Mouse (Mus musculus) embryonic facial prominence, embryonic 12.5 days (tissue): ENCODE results near the gene Sgsm1. TPM values are rescaled to one million over a fixed set of nuclear protein-coding genes. Genes with fewer than 3 reads are reported as not detected.

Experiments used
- ATAC-seq: fragments of 200-750 bp; cut with Nextera tagmentation; 2 replicates; pipeline ENCODE4 v1.8.0; 2017; ENCODE audit not compliant: insufficient number of reproducible peaks, insufficient read depth, low FRiP score, low TSS enrichment
- H3K27ac ChIP-seq: fragments of 300-500 bp; sonication (generic); 2 replicates; pipeline ENCODE4 v1.5.1; 2016; ENCODE audit warnings: mild to moderate bottlenecking
- H3K27me3 ChIP-seq: fragments of 300-500 bp; sonication (generic); 2 replicates; pipeline ENCODE4 v1.6.1; 2016; ENCODE audit warnings: mild to moderate bottlenecking, moderate library complexity
- H3K36me3 ChIP-seq: fragments of 300-500 bp; sonication (generic); 2 replicates; pipeline ENCODE4 v1.6.1; 2016; ENCODE audit warnings: mild to moderate bottlenecking
- H3K4me1 ChIP-seq: fragments of 300-500 bp; sonication (generic); 2 replicates; pipeline ENCODE4 v1.6.1; 2016
- H3K4me2 ChIP-seq: fragments of 300-500 bp; sonication (generic); replicated peaks from 2 replicates; pipeline ENCODE4 v1.6.1; 2016; ENCODE audit warnings: mild to moderate bottlenecking, moderate library complexity
- H3K4me3 ChIP-seq: fragments of 300-500 bp; sonication (generic); 2 replicates; pipeline ENCODE4 v1.5.1; 2016; ENCODE audit warnings: mild to moderate bottlenecking
- H3K9ac ChIP-seq: fragments of 300-500 bp; sonication (generic); 2 replicates; pipeline ENCODE4 v1.6.1; 2016; ENCODE audit warnings: mild to moderate bottlenecking, moderate library complexity
- H3K9me3 ChIP-seq: fragments of 300-500 bp; sonication (generic); 2 replicates; pipeline ENCODE4 v1.6.1; 2016; ENCODE audit warnings: mild to moderate bottlenecking, moderate library complexity
- WGBS: fragments of 180-500 bp; shearing (Covaris S2); methylation state at CpG from one replicate; pipeline ENCODE4 v1.1.7; 2016; 5-methylcytosine and 5-hydroxymethylcytosine counted together
- polyA plus RNA-seq: library from polyadenylated mRNA; unstranded; fragments of >200 nt; fragmentation: Nextera tagmentation; extraction: Ambion mirVana; gene quantifications from 2 replicates; pipeline ENCODE4 v1.2.1, GENCODE M21; 2016

Gene Sgsm1
- polyA plus RNA-seq, 1 experiment from 2014 or later = 5.6 TPM

DNA sequence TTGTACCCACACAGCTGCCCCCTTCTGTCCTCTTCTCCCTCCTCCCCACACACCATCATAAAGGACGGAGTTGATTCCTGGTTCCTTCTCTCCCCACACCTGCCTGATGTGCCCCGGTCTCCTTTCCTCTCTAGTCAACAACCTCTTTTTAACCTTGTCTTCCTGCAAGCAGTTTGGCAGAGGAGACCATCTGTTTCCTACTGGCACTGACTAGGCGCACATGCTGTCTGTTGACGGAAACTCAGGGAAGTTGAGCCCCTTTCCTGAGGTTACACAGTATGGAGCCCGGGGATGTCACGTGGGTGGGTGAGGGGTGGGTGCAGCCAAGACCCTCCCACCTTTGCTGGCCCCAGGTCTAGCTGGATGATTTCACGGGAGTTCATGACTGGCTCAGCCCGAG is 17.8 kb downstream of the Sgsm1 start:
- Histone ChIP-seq H3K9ac (no peak overlapping the region), H3K4me3 (no peak overlapping the region), H3K9me3 (no peaks in the 10 kb centered on the region), H3K4me1 (0 out of 2 replicates have a peak, but pooled peaks cover under 1% of the 10 kb centered on the region), H3K4me2 (no peak overlapping the region), H3K27me3 (peaks cover 36% of the 10 kb centered on the region), H3K36me3 (no peaks in the 10 kb centered on the region), H3K27ac (no peak overlapping the region)
- no peak for ATAC-seq
- 47% methylated on average over 8 of the region's 8 CpGs for WGBS

DNA sequence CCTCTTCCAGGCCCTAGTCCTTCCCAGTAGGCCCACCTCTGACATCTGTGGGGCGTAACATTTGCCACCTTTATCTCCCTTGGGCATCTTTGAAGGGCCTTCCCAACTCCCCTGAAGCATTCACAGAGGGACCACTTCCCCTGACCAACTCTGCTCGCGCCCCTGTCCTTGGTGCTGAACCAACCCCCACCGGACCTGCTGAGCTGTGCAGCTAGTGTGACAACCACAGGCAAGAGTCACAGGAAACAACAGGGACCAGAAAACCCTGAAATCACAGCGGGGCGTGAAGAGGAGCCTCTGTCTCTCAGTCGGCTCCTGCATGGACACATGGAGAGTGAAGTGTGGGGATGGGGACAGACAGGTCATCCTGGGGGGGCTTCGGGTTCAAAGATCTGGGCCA is 18.4 kb downstream of the Sgsm1 start:
- WGBS = 8% methylated on average over 8 of the region's 8 CpGs
- Histone ChIP-seq H3K9ac (no peak overlapping the region), H3K27me3 (peaks cover 38% of the 10 kb centered on the region)

DNA sequence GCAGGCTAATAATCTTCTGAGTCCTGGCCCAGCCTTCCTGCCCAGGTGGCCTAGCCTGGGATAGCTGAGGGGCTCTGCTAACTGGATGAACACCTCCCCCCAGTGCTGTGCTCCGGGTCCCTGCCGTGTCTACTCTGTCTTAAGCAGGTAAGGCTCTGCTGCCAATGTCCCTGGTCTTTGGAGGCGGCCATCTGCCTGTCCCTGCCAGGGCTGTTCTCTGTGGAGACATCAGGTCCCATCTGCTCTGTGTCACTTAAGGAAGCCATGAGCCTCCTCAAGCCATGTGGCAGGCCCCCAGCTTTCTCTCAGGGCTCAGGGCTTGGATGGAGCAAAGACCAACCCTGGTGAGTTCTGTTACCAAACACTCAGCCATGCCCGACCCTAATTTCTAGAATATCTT is 19.5 kb downstream of the Sgsm1 start:
- no peak for ATAC-seq
- no peak overlapping the region for H3K9ac ChIP-seq
- 74% methylated on average over 4 of the region's 4 CpGs for WGBS
- no peaks in the 10 kb centered on the region for H3K9me3 ChIP-seq
- H3K4me1 ChIP-seq = peaks cover 8% of the 10 kb centered on the region
- H3K4me3 ChIP-seq = no peak overlapping the region
- H3K27ac ChIP-seq = no peak overlapping the region
- H3K4me2 ChIP-seq = no peak overlapping the region
- H3K27me3 ChIP-seq = peaks cover 49% of the 10 kb centered on the region
- no peaks in the 10 kb centered on the region for H3K36me3 ChIP-seq

More for the DNA sequence above, 18.4 kb downstream of the Sgsm1 start:
- no peak overlapping the region for H3K27ac ChIP-seq
- H3K9me3 ChIP-seq = no peaks in the 10 kb centered on the region
- no peak overlapping the region for H3K4me3 ChIP-seq
- H3K36me3 ChIP-seq = no peaks in the 10 kb centered on the region
- H3K4me2 ChIP-seq = no peak overlapping the region
- peaks cover 2% of the 10 kb centered on the region; the same call in 1 of the 2 replicates for H3K4me1 ChIP-seq
- ATAC-seq = no peak

DNA sequence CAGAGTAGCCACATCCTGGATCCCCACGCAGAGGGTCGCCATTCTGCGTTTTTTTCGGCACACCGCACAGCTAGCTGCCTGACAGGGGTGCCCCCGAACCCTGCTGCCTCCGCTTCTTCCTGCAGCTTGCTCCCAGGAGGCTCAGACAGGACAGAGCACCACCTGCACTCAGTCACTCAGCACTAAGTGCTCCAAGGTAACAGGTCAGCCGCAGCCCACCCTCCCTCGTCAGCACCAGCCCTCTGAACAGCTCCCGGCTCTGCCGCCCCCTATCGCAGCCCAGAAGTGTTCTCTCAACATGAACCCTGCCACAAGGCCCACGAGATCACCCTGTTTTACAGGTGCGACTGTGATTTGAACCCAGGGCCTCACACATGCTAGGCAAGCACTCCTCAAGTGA is 20.4 kb downstream of the Sgsm1 start:
- Histone ChIP-seq H3K27ac (no peak overlapping the region), H3K36me3 (no peaks in the 10 kb centered on the region), H3K9me3 (no peaks in the 10 kb centered on the region), H3K4me3 (no peak overlapping the region), H3K27me3 (peaks cover 58% of the 10 kb centered on the region), H3K4me1 (peaks cover 8% of the 10 kb centered on the region), H3K4me2 (no peak overlapping the region), H3K9ac (no peak overlapping the region)
- ATAC-seq = no peak
- 36% methylated on average over 14 of the region's 14 CpGs for WGBS

DNA sequence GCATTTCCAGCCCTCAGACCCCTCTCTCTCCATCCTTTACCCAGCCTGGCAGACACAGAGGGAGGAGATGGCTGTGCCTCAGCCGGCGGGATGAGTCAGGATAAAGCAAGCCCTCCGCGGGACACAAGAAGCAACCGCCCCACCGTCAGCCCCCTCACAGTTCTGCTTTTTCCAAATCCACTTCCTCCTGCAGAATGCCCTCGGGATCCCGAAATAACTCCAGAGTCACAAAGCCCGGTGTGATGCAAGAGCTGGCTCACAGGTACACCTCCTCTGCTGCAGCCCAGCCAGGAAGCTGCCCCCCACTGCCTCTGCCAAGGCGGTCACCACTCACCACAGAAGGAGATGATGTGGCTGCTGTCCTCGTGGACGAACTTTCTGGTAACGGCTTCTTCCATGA is 22.1 kb downstream of the Sgsm1 start:
- H3K36me3 ChIP-seq = no peaks in the 10 kb centered on the region
- 43% methylated on average over 13 of the region's 13 CpGs for WGBS
- H3K9ac ChIP-seq = no peak overlapping the region
- no peaks in the 10 kb centered on the region for H3K9me3 ChIP-seq
- H3K4me2 ChIP-seq = no peak overlapping the region
- H3K27me3 ChIP-seq = peaks cover 64% of the 10 kb centered on the region
- H3K4me3 ChIP-seq = no peak overlapping the region
- H3K4me1 ChIP-seq = peaks cover 8% of the 10 kb centered on the region
- H3K27ac ChIP-seq = no peak overlapping the region
- ATAC-seq = no peak

DNA sequence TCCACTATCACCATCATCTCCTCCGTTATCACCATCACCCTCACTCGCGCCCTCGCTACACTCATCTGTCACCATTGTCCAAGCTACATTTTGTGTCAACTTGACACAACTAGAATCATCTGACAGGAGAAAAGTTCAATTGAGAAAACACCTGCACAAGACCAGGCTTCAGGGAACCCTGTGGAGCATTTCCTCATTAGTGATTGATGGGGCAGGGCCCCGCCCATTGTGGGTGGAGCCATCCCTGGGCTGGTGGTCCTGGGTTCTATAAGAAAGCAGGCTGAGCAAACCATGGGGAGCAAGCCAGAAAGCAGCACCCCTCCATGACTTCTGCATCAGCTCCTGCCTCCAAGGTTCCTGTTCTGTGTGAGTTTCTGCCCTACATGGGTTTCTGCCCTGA is 22.8 kb downstream of the Sgsm1 start:
- H3K4me3 ChIP-seq = no peak overlapping the region
- H3K27ac ChIP-seq = no peak overlapping the region
- H3K36me3 ChIP-seq = no peaks in the 10 kb centered on the region
- H3K4me2 ChIP-seq = no peak overlapping the region
- no peak overlapping the region for H3K9ac ChIP-seq
- WGBS = 46% methylated on average over 5 of the region's 5 CpGs
- H3K9me3 ChIP-seq = no peaks in the 10 kb centered on the region
- no peak for ATAC-seq
- H3K27me3 ChIP-seq = peaks cover 64% of the 10 kb centered on the region
- H3K4me1 ChIP-seq = peaks cover 8% of the 10 kb centered on the region

DNA sequence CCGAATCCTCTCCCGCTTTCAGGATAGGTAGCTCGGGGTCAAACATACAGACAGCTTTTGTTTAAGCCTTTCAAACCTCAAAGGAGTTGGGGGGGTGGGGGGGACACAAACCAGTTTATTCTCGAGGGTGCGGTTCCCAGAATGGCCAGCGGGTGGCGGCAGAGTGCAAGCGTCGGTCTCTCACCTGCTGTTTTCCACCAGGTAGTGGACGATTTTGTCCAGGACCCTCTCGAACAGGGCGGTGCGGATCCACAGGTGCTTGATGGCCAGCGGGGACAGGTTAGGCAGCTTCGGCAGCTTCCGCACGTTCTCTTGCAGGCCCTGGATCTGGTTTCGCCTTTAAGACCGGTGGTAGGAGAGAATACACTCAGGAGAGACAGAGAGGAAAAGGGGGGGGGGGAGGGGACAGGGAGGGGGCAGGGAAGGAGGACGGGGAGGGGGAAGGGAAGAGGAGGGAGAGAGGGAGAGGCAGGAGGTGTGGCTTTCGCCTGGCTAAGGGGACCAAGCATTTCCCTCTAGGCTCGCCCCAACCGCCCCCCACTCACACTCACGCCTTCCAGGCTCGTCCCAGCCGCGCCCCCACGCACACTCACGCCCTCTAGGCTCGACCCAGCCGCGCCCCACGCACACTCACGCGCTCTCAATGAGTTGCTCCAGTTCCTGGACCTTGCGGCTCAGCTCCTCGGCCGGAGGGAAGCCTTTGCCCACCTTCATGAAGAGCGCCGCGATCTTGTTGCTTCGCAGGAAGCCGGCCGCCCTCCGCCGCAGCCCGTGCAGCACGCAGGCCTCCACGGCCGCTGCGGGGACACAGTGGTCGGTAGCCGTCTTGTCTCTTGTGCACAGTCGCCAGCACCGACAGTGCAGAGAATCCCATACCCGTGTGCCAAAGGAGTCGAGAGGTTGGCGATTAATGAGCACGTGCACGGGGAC is 23.7 kb downstream of the Sgsm1 start:
- ATAC-seq = no peak
- peak overlapping the region; percentile 34 for H3K4me2 ChIP-seq
- WGBS = 2% methylated on average over 56 of the region's 60 CpGs
- H3K27ac ChIP-seq = no peak overlapping the region
- H3K4me3 ChIP-seq = 0 out of 2 replicates have a peak overlapping the region, but pooled peaks have one; percentile 9
- H3K9me3 ChIP-seq = no peaks in the 10 kb centered on the region
- no peaks in the 10 kb centered on the region for H3K36me3 ChIP-seq
- no peak overlapping the region for H3K9ac ChIP-seq
- peaks cover 8% of the 10 kb centered on the region for H3K4me1 ChIP-seq
- peaks cover 64% of the 10 kb centered on the region for H3K27me3 ChIP-seq

DNA sequence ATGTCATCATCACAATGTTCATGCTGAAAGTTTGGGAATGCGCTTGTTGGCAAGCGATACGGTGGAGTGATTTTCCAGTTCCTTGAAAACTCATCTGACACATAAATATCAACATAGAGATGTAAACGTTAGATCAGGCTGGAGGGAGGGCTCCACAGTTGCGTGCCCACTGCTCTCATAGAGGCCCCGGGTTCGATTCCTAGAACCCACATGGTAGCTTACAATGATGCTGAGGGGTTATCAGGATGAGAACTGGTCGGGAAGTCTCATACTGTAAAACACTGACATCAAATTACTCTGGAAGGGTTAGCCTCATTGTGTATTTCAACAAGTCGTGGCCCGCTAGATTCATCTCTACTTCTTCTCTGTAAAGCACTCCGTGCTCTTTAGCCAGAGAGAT is 24.5 kb downstream of the Sgsm1 start:
- Histone ChIP-seq H3K4me1 (peaks cover 8% of the 10 kb centered on the region), H3K36me3 (no peaks in the 10 kb centered on the region), H3K27ac (no peak overlapping the region), H3K4me3 (no peak overlapping the region), H3K9me3 (no peaks in the 10 kb centered on the region), H3K4me2 (no peak overlapping the region), H3K9ac (no peak overlapping the region), H3K27me3 (peaks cover 62% of the 10 kb centered on the region)
- no peak for ATAC-seq
- WGBS = 76% methylated on average over 11 of the region's 11 CpGs

DNA sequence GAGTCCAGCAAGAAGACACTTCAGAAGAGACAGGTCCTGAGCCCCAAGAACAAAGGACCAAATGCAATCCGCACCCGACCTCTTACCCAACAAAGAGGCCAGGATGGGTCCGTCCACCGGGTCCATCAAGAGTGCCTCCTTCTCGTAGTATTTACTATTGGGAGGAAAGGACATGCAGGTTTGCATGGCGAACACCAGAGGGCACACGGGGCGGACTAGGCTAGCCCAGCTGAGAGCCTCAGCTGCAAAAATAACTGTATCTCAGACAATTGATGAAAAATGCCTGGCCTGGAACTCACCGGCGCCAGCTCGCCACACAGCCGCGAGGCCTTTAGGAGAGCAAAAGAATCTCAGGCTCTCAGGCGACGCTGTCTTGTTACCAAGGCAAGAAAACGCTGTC is 25.0 kb downstream of the Sgsm1 start:
- WGBS = 61% methylated on average over 16 of the region's 16 CpGs
- Histone ChIP-seq H3K4me1 (peaks cover 8% of the 10 kb centered on the region), H3K27me3 (peaks cover 58% of the 10 kb centered on the region), H3K9ac (no peak overlapping the region), H3K27ac (no peak overlapping the region), H3K4me2 (no peak overlapping the region), H3K4me3 (no peak overlapping the region), H3K36me3 (no peaks in the 10 kb centered on the region), H3K9me3 (no peaks in the 10 kb centered on the region)
- ATAC-seq = no peak

DNA sequence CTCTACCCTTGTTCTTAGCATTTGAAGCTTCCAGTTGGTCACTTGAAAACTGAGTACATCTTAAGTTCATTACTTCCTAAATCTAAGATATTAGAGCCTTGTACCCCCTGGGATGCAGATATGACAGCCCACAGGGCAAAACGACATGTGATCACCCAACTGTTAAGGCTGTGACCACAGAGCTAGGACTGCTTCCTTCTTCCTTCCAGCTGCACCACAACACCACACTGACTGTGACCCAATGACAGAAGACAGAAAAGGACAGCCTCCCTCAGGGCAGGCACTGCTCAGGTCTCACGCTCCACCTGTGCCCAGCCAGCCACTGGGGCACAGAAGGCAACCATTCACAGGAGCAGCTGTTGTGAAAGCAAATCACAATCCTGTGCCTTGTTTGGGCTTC is 26.9 kb downstream of the Sgsm1 start:
- Histone ChIP-seq H3K4me1 (peaks cover 8% of the 10 kb centered on the region), H3K27ac (no peak overlapping the region), H3K27me3 (peaks cover 41% of the 10 kb centered on the region), H3K4me2 (no peak overlapping the region), H3K9me3 (no peaks in the 10 kb centered on the region), H3K9ac (no peak overlapping the region), H3K4me3 (no peak overlapping the region), H3K36me3 (no peaks in the 10 kb centered on the region)
- WGBS = 76% methylated on average over 2 of the region's 2 CpGs
- no peak for ATAC-seq

DNA sequence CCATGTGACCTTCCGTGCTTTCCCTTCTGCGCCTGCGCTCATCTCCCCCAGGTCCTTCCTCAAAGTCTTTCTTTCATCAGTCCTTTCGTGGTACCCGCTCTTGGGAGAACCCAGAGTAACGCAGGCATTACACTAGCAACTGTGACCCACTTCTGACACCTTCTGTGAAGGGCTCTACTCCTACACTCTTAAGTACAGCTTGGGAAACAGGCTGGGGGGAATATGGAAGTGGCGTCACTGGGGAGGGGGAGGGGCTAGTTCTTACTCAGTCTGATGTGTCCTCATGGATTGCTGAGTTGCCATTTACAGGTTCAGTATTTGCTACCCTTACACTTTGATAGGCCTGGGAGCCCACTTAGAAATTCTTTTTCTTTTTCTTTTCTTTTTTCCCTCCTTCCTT is 29.0 kb downstream of the Sgsm1 start:
- Histone ChIP-seq H3K4me1 (no peaks in the 10 kb centered on the region; the same call in 1 of the 2 replicates), H3K9ac (no peak overlapping the region), H3K36me3 (no peaks in the 10 kb centered on the region), H3K4me2 (no peak overlapping the region), H3K27me3 (peaks cover 19% of the 10 kb centered on the region), H3K9me3 (no peaks in the 10 kb centered on the region), H3K4me3 (no peak overlapping the region), H3K27ac (no peak overlapping the region)
- ATAC-seq = no peak
- WGBS = 90% methylated on average over 7 of the region's 7 CpGs

DNA sequence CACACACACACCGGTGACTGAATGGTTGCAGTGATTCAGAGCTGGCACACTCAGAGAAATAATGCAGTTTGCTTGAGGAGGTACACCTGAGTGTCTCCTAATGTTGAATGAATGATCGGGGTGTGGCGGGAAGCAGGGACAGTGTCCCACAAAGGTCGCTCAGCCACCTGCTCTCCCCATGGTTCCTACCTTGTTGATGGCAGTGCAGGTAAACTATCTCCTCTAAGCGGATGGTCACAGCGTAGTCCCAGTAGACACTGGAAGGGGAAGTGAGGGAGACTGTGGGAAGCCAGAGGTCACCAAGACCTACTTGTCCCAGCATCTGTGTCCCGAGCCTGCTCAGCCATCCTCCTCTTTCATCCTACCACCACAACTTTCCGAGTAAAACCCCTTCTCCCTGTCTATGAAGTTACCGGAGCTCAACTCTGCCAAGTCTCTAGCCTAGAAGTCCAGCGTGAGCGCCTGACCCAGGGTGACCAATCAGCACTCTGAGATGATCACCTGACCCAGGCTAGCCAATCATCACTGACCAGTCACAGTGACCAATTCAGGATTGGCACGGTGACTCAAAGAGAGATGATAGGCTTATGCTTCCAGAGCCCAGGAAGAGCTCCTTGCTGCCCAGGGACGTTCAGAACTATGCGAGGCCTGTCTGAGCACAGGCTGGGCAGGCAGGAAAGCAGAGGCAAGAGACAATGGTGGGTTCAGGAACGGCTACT is 30.3 kb downstream of the Sgsm1 start:
- Histone ChIP-seq H3K27me3 (peaks cover 8% of the 10 kb centered on the region; the same call in 1 of the 2 replicates), H3K27ac (no peak overlapping the region), H3K9me3 (no peaks in the 10 kb centered on the region), H3K4me1 (no peaks in the 10 kb centered on the region), H3K36me3 (no peaks in the 10 kb centered on the region), H3K4me3 (peak overlapping the region; percentile 32), H3K9ac (peak overlapping the region; percentile 5; the same call in 1 of the 2 replicates), H3K4me2 (peak overlapping the region; percentile 44)
- WGBS = 26% methylated on average over 15 of the region's 15 CpGs
- ATAC-seq = peak; percentile 38; the same call in 1 of the 2 replicates
